Mouse (Mus musculus) forebrain, embryonic 15.5 days (tissue): Measurements from ENCODE around the gene Atp11a. TPM values are rescaled to one million over a fixed set of nuclear protein-coding genes. Genes with fewer than 3 reads are reported as not detected.

Experiments
- ATAC-seq: fragments of 200-750 bp; cut with Nextera tagmentation; replicated peaks from 2 replicates; pipeline ENCODE4 v1.8.0; 2017; ENCODE audit warnings: mild to moderate bottlenecking, moderate TSS enrichment, moderate library complexity
- H3K27ac ChIP-seq: fragments of 300-500 bp; sonication (generic); replicated peaks from 2 replicates; pipeline ENCODE4 v1.5.1; 2015; ENCODE audit warnings: mild to moderate bottlenecking, inconsistent platforms
- H3K27me3 ChIP-seq: fragments of 300-500 bp; sonication (generic); 2 replicates; pipeline ENCODE4 v1.6.1; 2015; ENCODE audit warnings: inconsistent platforms
- H3K36me3 ChIP-seq: fragments of 300-500 bp; sonication (generic); 2 replicates; pipeline ENCODE4 v1.6.1; 2015; ENCODE audit warnings: mild to moderate bottlenecking, inconsistent platforms
- H3K4me1 ChIP-seq: fragments of 300-500 bp; sonication (generic); 2 replicates; pipeline ENCODE4 v1.6.1; 2015; ENCODE audit warnings: inconsistent platforms
- H3K4me2 ChIP-seq: fragments of 300-500 bp; sonication (generic); replicated peaks from 2 replicates; pipeline ENCODE4 v1.6.1; 2015; ENCODE audit warnings: mild to moderate bottlenecking, inconsistent platforms
- H3K4me3 ChIP-seq: fragments of 300-500 bp; sonication (generic); 2 replicates; pipeline ENCODE4 v1.5.1; 2015; ENCODE audit warnings: mild to moderate bottlenecking, inconsistent platforms
- H3K9ac ChIP-seq: fragments of 300-500 bp; sonication (generic); replicated peaks from 2 replicates; pipeline ENCODE4 v1.6.1; 2015; ENCODE audit warnings: mild to moderate bottlenecking, inconsistent platforms
- H3K9me3 ChIP-seq: fragments of 300-500 bp; sonication (generic); 2 replicates; pipeline ENCODE4 v1.6.1; 2016; ENCODE audit warnings: inconsistent platforms
- WGBS: fragments of 180-500 bp; shearing (Covaris S2); methylation state at CpG from one replicate; pipeline ENCODE4 v1.1.7; 2015; ENCODE audit warnings: mixed read lengths; 5-methylcytosine and 5-hydroxymethylcytosine counted together
- polyA plus RNA-seq: library from polyadenylated mRNA; unstranded; fragments of >200 nt; fragmentation: Nextera tagmentation; extraction: Ambion mirVana; gene quantifications from 2 replicates; pipeline ENCODE4 v1.2.1, GENCODE M21; 2015

Atp11a gene
- polyA plus RNA-seq, 1 experiment from 2014 or later, result 15.7 TPM

GRCm38 (mm10) chr8:12799832-12800231 lies 43.0 kb downstream of the Atp11a start:
- H3K27me3 ChIP-seq, result no peaks in the 10 kb centered on the region
- no peak overlapping the region for H3K4me2 ChIP-seq
- no peak overlapping the region for H3K27ac ChIP-seq
- H3K9ac ChIP-seq, result no peak overlapping the region
- 70% methylated on average over 6 of the region's 6 CpGs for WGBS
- H3K4me3 ChIP-seq, result no peak overlapping the region
- H3K36me3 ChIP-seq, result no peaks in the 10 kb centered on the region
- H3K4me1 ChIP-seq, result peaks cover 8% of the 10 kb centered on the region
- ATAC-seq, result no peak
- H3K9me3 ChIP-seq, result no peaks in the 10 kb centered on the region

GRCm38 (mm10) chr8:12800246-12800645 lies 43.4 kb downstream of the Atp11a start:
- no peaks in the 10 kb centered on the region for H3K27me3 ChIP-seq
- no peaks in the 10 kb centered on the region for H3K36me3 ChIP-seq
- peaks cover 8% of the 10 kb centered on the region for H3K4me1 ChIP-seq
- ATAC-seq, result no peak
- H3K9me3 ChIP-seq, result no peaks in the 10 kb centered on the region
- H3K4me2 ChIP-seq, result no peak overlapping the region
- no peak overlapping the region for H3K4me3 ChIP-seq
- WGBS, result 80% methylated on average over 2 of the region's 2 CpGs
- H3K27ac ChIP-seq, result no peak overlapping the region
- H3K9ac ChIP-seq, result no peak overlapping the region

- no peaks in the 10 kb centered on the region for H3K27me3 ChIP-seq
- no peaks in the 10 kb centered on the region for H3K9me3 ChIP-seq
- H3K4me2 ChIP-seq, result no peak overlapping the region
- H3K36me3 ChIP-seq, result no peaks in the 10 kb centered on the region
- ATAC-seq, result no peak
- H3K27ac ChIP-seq, result no peak overlapping the region
- peaks cover 8% of the 10 kb centered on the region for H3K4me1 ChIP-seq
- H3K9ac ChIP-seq, result no peak overlapping the region
- no peak overlapping the region for H3K4me3 ChIP-seq
- 77% methylated on average over 10 of the region's 10 CpGs for WGBS
Observed at GRCm38 (mm10) chr8:12801586-12801985, 44.8 kb downstream of the Atp11a start.

GRCm38 (mm10) chr8:12803121-12803520 lies 46.3 kb downstream of the Atp11a start:
- Histone ChIP-seq H3K36me3 (no peaks in the 10 kb centered on the region), H3K4me3 (no peak overlapping the region), H3K27me3 (no peaks in the 10 kb centered on the region), H3K4me2 (no peak overlapping the region), H3K9me3 (no peaks in the 10 kb centered on the region), H3K4me1 (peaks cover 8% of the 10 kb centered on the region), H3K27ac (no peak overlapping the region), H3K9ac (no peak overlapping the region)
- WGBS, result 84% methylated on average over 10 of the region's 10 CpGs
- ATAC-seq, result no peak

- no peak for ATAC-seq
- Histone ChIP-seq H3K36me3 (no peaks in the 10 kb centered on the region), H3K9ac (no peak overlapping the region), H3K9me3 (no peaks in the 10 kb centered on the region), H3K4me2 (no peak overlapping the region), H3K4me3 (no peak overlapping the region), H3K27me3 (no peaks in the 10 kb centered on the region), H3K27ac (no peak overlapping the region), H3K4me1 (peaks cover 11% of the 10 kb centered on the region)
- WGBS, result 83% methylated on average over 5 of the region's 5 CpGs
Observed at GRCm38 (mm10) chr8:12804909-12805308, 48.1 kb downstream of the Atp11a start.

GRCm38 (mm10) chr8:12805569-12805968 lies 48.8 kb downstream of the Atp11a start:
- peaks cover 11% of the 10 kb centered on the region for H3K4me1 ChIP-seq
- 56% methylated on average over 4 of the region's 4 CpGs for WGBS
- no peaks in the 10 kb centered on the region for H3K36me3 ChIP-seq
- H3K4me2 ChIP-seq, result no peak overlapping the region
- H3K27me3 ChIP-seq, result no peaks in the 10 kb centered on the region
- no peak overlapping the region for H3K27ac ChIP-seq
- H3K4me3 ChIP-seq, result no peak overlapping the region
- no peak overlapping the region for H3K9ac ChIP-seq
- H3K9me3 ChIP-seq, result no peaks in the 10 kb centered on the region
- no peak for ATAC-seq

GRCm38 (mm10) chr8:12808018-12808417 lies 51.2 kb downstream of the Atp11a start:
- WGBS, result 95% methylated on average over 2 of the region's 2 CpGs
- H3K9ac ChIP-seq, result no peak overlapping the region

GRCm38 (mm10) chr8:12809516-12809915 lies 52.7 kb downstream of the Atp11a start:
- H3K36me3 ChIP-seq, result peaks cover 7% of the 10 kb centered on the region; the same call in 1 of the 2 replicates
- no peak overlapping the region for H3K4me2 ChIP-seq
- H3K9me3 ChIP-seq, result no peaks in the 10 kb centered on the region
- 59% methylated on average over 2 of the region's 2 CpGs for WGBS
- no peak overlapping the region for H3K9ac ChIP-seq
- H3K4me3 ChIP-seq, result no peak overlapping the region
- H3K27ac ChIP-seq, result no peak overlapping the region
- no peaks in the 10 kb centered on the region for H3K27me3 ChIP-seq
- no peak for ATAC-seq
- H3K4me1 ChIP-seq, result peaks cover 4% of the 10 kb centered on the region; the same call in 1 of the 2 replicates

More at GRCm38 (mm10) chr8:12808018-12808417, 51.2 kb downstream of the Atp11a start:
- H3K4me1 ChIP-seq, result peaks cover 4% of the 10 kb centered on the region; the same call in 1 of the 2 replicates
- H3K4me2 ChIP-seq, result no peak overlapping the region
- H3K27ac ChIP-seq, result no peak overlapping the region
- no peak overlapping the region for H3K4me3 ChIP-seq
- H3K27me3 ChIP-seq, result no peaks in the 10 kb centered on the region
- ATAC-seq, result no peak
- H3K9me3 ChIP-seq, result no peaks in the 10 kb centered on the region
- H3K36me3 ChIP-seq, result peaks cover 7% of the 10 kb centered on the region; the same call in 1 of the 2 replicates

- no peak overlapping the region for H3K9ac ChIP-seq
- H3K4me3 ChIP-seq, result no peak overlapping the region
- H3K27ac ChIP-seq, result no peak overlapping the region
- 47% methylated on average over 6 of the region's 6 CpGs for WGBS
- H3K9me3 ChIP-seq, result no peaks in the 10 kb centered on the region
- peaks cover 4% of the 10 kb centered on the region; the same call in 1 of the 2 replicates for H3K4me1 ChIP-seq
- peaks cover 7% of the 10 kb centered on the region; the same call in 1 of the 2 replicates for H3K36me3 ChIP-seq
- no peak overlapping the region for H3K4me2 ChIP-seq
- no peaks in the 10 kb centered on the region for H3K27me3 ChIP-seq
- no peak for ATAC-seq
Observed at GRCm38 (mm10) chr8:12811231-12811630, 54.4 kb downstream of the Atp11a start.

- H3K27ac ChIP-seq, result no peak overlapping the region
Observed at GRCm38 (mm10) chr8:12816412-12816811, 59.6 kb downstream of the Atp11a start.

GRCm38 (mm10) chr8:12822892-12823291 lies 66.1 kb downstream of the Atp11a start:
- no peak for ATAC-seq
- H3K9me3 ChIP-seq, result no peaks in the 10 kb centered on the region
- no peak overlapping the region for H3K9ac ChIP-seq
- H3K4me2 ChIP-seq, result no peak overlapping the region
- WGBS, result 87% methylated on average over 7 of the region's 7 CpGs
- no peaks in the 10 kb centered on the region for H3K27me3 ChIP-seq
- no peak overlapping the region for H3K27ac ChIP-seq
- peaks cover 50% of the 10 kb centered on the region for H3K36me3 ChIP-seq
- no peaks in the 10 kb centered on the region for H3K4me1 ChIP-seq
- H3K4me3 ChIP-seq, result no peak overlapping the region

More at GRCm38 (mm10) chr8:12816412-12816811, 59.6 kb downstream of the Atp11a start:
- Histone ChIP-seq H3K4me2 (no peak overlapping the region), H3K4me1 (no peaks in the 10 kb centered on the region), H3K9me3 (no peaks in the 10 kb centered on the region), H3K4me3 (no peak overlapping the region), H3K9ac (no peak overlapping the region), H3K36me3 (peaks cover 11% of the 10 kb centered on the region; the same call in 1 of the 2 replicates), H3K27me3 (no peaks in the 10 kb centered on the region)
- no peak for ATAC-seq
- WGBS, result 50% methylated on average over 6 of the region's 6 CpGs

GRCm38 (mm10) chr8:12824562-12824961 lies 67.7 kb downstream of the Atp11a start:
- H3K4me2 ChIP-seq, result no peak overlapping the region
- peaks cover 61% of the 10 kb centered on the region for H3K36me3 ChIP-seq
- H3K27me3 ChIP-seq, result no peaks in the 10 kb centered on the region
- H3K9me3 ChIP-seq, result no peaks in the 10 kb centered on the region
- no peaks in the 10 kb centered on the region for H3K4me1 ChIP-seq
- no peak overlapping the region for H3K4me3 ChIP-seq
- ATAC-seq, result no peak
- WGBS, result 52% methylated on average over 10 of the region's 10 CpGs
- no peak overlapping the region for H3K27ac ChIP-seq
- H3K9ac ChIP-seq, result no peak overlapping the region

- Histone ChIP-seq H3K4me3 (no peak overlapping the region), H3K4me1 (no peaks in the 10 kb centered on the region), H3K9ac (no peak overlapping the region), H3K27ac (no peak overlapping the region), H3K36me3 (peaks cover 65% of the 10 kb centered on the region), H3K4me2 (no peak overlapping the region), H3K27me3 (no peaks in the 10 kb centered on the region), H3K9me3 (no peaks in the 10 kb centered on the region)
- WGBS, result 85% methylated on average over 6 of the region's 6 CpGs
- no peak for ATAC-seq
Observed at GRCm38 (mm10) chr8:12825236-12825635, 68.4 kb downstream of the Atp11a start.
